Mouse (Mus musculus) megakaryocyte, embryonic 14.5 days (primary cell): ENCODE measurements around the gene Sptssa.

Experiments
- FLI1 ChIP-seq: IDR thresholded peaks from 2 replicates; pipeline ENCODE4 v1.6.1; 2012; ENCODE audit warnings: low read length, inconsistent platforms, mixed read lengths
- GATA1 ChIP-seq: IDR thresholded peaks from 3 replicates; pipeline ENCODE4 v1.6.1; 2012; ENCODE audit warnings: mixed read lengths, low read length, inconsistent platforms, borderline replicate concordance

GRCm38 (mm10) chr12:54697003-54697597 lies 40.7 kb upstream of the Sptssa start:
- TF ChIP-seq GATA1: no peak
- TF ChIP-seq FLI1: no peak
